Mouse (Mus musculus) kidney, adult 18-20 months (tissue): ENCODE measurements around the gene Pip5k1c.

Experiments
- DNase-seq: peaks from one replicate; pipeline ENCODE4 v3.0.0; 2021

The Pip5k1c gene

DNA sequence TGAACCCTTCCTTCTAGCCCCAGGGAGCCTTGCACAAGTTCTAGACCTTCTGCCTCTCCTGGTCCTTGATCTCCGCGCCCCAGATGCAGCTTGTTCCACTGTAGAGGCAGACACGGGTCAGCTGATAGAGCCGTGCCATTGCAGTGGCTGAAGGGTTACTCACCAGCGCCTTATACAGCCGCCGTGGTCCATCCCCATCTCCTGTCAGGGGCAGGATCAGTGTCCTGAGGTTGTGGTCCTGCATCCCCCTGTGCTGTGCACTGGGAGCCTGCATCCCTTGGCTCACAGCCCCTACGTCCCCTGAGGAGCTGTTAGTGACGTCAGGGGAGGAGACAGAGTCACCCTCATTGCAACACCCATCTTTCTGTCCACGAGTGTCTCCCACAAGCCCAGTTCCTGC lies 10.5 kb downstream of the Pip5k1c start:
- no peak for DNase-seq

DNA sequence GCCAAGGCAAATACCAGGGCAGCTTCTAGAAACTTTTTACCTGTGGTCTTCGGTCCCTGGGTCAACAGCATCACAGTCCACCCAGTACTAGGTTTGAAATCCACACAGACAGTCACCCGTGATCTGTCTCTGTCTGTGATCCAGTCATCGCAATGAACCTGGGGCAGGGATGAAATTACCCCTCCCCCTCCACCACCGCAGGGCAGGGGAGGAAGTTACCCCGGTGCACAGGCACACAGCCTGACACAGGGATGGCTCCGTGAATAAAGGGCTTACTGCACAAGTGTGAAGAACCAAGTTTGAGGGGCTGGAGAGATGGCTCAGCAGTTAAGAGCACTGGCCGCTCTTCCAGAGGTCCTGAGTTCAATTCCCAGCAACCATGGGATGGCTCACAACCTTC lies 11.0 kb downstream of the Pip5k1c start:
- no peak for DNase-seq

DNA sequence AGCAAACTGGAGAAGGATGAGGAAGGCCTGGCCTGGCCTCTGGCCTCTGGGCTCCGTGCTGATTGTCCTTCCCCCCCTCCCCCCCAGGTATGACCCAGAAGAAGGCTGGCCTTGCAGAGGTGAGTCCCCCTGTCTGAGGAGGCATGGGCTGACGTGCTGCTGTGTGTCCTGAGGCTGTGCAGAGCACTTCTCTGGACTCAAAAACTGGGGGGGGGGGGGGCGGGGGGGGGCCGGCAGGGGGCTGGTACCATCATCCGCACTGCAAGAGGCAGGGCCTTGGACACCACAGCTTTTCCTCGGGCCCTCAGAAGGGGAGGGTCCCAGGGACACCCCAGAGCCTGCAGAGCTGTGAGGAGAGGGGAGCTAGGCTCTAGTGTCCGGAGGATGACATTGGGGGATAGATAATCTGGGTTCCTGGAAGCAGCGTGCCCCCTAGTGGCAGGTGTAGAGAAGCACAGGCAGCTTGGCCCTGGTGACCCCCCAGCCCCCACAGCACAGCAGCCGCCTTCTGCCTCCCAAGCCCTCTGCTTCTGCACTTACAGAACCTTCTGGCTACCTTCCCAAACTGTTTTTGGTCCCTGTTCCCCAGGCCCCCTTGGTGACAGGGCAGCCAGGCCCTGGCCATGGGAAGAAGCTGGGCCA lies 12.0 kb downstream of the Pip5k1c start:
- peak; percentile 60 for DNase-seq

DNA sequence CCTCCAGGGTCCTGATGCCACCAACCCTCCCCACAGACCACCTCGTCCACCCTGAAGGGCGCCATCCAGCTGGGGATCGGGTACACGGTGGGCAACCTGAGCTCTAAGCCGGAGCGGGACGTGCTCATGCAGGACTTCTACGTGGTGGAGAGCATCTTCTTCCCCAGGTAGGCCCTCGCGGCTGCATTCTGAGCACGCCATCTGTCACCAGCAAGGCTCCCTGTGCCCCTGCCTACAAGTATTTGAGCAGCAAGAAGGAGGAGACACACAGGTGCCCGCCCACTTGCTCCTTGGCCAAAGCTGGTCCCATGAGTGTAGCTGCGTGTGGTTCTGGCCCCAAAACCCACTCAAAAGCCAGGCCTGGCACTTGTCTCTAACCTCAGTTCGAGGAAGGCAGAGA lies 12.9 kb downstream of the Pip5k1c start:
- DNase-seq = no peak

DNA sequence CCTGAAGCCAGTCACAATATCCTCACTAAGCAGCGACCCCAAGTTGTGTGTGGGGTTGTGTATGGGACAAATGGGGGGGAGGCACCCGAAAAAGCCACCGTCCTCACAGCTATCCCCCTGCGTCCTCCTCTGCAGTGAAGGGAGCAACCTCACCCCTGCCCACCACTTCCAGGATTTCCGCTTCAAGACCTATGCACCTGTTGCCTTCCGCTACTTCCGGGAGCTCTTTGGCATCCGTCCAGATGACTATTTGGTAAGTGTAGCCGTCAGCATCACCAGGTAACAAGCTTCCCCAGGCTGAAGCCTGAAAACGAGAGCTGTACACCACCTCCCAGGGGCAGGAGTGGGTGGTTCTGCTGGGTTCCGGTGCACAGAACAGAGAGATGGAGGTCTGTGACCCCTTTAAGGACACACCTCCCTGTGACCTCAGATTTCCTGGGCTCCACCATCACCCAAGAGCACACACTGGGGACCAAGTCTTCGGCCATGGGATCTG lies 13.5 kb downstream of the Pip5k1c start:
- no peak for DNase-seq

DNA sequence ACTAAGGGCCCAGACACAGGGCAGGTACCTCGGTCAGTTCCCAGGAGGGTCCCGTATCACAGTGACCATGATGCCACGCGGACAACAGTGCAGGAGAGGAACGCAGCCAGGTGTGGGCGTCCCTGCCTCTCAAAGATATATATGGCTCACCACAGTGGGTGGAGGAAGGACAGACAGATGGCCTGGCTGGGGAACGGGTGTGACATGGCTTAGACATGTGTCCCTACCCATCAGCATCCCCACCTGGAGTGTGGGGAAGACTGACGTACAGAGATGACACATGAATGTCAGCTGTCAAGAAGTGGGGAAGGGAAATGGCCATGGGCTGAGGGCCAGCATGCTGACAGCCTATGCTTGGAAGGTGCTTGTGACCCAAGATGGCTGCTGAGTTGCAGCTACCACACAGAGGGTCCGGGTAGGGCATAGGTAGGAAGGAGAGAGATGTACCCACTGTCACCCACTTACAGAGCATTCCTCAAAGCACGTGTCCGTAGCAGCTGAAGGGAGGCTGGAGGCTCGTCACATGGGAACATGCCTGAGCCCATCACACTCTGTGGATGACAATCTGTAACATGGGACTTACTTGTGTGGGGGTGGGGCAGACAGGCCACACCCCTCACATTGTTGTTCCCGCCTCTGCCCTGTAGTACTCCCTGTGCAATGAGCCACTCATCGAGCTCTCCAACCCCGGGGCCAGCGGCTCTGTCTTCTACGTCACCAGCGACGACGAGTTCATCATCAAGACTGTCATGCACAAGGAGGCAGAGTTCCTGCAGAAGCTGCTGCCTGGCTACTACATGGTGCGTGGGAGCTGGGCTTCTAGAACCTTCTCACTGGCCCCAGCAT lies 14.3 kb downstream of the Pip5k1c start:
- no peak for DNase-seq

DNA sequence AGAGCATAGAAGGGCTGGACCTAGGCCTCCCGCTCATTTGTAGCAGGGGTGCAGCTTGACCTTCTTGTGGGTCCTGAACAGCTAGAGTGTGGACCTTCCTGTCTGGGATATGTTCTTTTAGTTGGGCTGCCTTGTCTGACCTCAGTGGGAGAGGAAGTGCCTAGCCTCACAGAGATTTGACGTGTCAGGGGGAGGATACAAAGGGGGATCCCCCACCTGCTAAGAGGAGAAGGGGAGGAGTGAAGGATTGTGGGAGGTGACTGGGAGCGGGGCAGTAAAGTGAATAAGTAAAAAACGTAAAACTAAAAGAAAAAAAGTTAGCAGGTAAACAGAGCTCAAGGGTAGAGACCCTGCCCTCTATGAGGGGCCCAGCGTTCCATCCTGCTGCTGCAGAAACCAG lies 16.8 kb downstream of the Pip5k1c start:
- DNase-seq = no peak

DNA sequence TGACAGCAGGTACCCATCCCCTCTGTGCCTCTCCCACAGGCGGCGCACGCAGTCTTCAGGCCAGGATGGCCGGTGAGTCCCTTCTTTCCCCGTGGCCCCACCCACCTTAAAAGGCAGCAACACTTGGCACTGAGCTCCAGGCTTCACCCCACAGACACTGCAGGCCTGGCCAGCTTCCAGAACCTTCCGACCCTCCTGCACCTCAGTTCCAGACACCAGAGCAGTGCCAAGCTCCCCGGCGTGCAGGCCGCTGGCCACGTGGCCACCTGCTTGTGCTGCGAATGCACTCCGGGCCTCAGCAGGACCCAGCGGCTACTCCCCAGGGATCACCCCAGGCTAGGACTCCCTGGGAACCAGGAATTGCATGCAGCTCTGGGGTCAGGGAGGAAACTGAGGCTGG lies 20.8 kb downstream of the Pip5k1c start:
- DNase-seq = no peak

DNA sequence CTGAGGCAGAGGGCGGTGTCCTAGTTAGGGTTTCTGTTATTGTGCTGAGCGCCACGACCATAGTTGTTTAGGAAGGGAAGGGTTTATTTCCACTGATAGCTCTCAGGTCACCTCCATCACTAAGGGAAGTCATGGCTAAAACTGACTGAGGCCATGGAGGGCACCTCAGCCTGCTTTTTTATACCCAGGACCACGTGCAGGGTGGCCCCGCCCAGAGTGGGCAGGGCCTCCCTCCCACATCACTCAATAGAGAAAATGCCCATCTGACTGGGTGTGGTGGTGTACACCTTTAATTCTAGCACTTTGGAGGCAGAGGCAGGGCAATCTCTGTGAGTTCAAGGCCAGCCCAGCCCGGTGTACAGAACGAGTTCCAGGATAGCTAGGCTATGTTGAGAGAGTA lies 21.4 kb downstream of the Pip5k1c start:
- no peak for DNase-seq

DNA sequence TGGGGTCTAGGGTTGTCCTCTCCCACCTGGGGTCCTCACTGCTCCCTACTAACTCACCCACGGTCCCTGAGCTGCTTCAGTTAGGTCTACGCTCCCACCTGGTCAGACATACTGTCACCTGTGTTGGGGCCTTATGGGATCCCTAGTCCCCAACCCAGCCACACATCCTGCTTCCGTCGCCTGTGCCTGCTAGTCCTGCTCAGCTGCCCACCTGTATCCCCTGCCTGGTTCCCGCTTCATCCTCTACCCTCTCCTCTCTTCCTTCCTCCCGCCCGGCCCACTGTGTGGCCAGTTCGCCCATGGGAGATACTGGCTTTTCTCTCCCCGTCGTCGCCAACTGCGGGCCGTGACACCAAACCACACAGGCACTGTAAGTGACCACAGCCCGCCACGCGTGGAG lies 22.8 kb downstream of the Pip5k1c start:
- no peak for DNase-seq

DNA sequence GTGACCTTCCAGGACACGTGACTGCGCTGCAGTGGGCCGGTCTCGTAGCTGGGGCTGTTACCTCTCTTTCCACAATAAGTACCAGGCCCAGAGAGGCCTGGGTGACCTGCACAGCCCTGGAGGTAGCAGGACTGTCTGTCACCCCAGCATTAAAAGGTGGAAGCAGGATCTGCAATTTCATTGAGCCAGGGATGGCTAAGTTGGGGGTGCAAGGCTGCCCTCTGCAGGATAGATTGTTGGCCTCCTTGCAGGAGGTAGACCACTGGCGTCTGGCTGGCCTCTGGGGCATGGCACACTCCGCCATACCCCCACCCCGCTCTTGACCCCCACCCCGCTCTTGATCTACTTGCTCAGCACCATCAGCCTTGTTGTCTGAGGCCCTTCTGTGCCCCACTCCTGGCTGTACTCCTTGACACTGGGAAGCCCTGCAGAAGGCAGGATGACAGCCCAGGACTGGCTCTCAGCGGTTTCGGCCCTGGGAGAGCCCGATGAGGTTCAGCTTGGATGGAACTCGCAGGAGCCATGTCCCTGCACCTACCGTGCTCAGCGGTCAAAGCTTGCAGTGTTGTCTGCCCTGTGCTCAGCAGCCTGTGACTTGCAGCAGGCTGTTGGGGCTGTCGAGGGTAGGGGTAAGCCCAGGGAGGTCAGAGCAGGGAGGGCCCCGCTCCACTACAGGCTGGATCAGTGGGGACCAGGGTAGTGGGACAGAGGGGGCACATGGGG lies 23.7 kb downstream of the Pip5k1c start:
- peak; percentile 46 for DNase-seq

DNA sequence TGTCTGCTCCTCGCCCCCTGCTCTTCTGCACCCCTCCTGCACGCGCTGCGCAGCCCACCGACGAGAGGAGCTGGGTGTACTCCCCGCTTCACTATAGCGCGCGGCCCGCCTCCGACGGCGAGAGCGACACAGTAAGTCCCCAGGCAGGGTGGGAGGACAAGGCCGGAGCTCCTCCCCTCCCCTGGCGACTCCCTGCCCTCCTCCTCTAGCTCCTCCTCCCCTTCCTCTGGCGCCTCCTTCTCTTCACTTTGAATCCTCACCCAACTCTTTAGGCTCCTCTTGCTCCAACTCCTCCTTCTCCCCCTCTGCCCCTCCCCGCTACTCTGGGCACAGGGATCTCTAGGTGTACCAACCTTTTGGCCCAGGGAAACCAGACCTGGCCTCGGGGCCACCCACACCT lies 24.5 kb downstream of the Pip5k1c start:
- DNase-seq = peak; percentile 69

DNA sequence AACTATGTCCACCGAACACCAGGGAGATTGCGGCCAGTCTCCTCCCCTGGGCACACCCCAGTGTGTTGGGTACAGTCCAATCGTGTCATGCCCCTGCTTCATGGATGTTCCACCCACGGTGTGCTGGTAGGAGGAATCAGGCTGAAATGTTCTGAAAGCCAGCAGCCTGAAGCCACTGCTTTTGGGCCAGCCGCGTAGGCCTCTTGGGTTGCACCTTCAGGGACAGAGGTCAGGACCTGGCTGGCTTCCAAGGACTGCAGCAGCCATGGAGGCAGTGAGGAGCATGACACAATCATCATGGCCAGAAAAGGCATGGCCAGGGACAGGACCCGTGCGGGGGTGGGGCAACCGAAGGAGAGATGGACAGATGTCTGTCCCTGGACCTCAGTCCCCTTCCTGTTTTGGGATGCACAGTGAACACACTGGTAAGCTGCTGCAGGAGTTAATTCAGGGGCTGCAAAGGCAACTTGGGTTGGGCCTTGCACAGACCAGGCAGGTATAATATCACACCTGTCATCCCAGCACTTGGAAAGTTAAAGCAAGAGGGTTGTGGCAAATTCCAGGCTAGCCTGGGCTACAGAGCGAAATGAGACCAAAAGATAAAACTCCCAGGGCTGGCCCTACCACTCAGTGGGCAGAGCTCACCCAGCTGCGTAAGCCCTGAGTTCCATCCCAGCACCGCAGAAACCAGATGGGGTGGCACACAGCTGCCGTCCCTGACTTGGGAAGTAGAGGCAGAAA lies 26.0 kb downstream of the Pip5k1c start:
- peak; percentile 39 for DNase-seq

DNA sequence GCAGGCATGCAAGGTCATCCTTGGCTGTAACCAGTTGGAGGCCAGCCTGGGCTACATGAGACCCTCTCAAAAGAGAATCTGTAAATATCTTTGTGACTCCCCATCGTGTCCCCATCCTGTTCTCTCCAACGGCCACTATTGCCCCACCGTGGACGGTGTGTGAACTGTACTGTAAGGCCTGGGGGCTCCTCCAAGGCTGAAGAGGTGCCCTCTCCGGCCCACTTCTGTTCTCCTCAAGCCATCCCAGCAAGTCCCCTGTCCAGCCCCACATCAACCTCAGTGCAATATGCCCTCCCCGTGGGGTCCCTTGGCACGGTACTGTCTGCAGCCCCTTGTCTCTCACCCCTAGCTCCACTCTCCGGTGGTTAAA lies 26.6 kb downstream of the Pip5k1c start:
- no peak for DNase-seq

DNA sequence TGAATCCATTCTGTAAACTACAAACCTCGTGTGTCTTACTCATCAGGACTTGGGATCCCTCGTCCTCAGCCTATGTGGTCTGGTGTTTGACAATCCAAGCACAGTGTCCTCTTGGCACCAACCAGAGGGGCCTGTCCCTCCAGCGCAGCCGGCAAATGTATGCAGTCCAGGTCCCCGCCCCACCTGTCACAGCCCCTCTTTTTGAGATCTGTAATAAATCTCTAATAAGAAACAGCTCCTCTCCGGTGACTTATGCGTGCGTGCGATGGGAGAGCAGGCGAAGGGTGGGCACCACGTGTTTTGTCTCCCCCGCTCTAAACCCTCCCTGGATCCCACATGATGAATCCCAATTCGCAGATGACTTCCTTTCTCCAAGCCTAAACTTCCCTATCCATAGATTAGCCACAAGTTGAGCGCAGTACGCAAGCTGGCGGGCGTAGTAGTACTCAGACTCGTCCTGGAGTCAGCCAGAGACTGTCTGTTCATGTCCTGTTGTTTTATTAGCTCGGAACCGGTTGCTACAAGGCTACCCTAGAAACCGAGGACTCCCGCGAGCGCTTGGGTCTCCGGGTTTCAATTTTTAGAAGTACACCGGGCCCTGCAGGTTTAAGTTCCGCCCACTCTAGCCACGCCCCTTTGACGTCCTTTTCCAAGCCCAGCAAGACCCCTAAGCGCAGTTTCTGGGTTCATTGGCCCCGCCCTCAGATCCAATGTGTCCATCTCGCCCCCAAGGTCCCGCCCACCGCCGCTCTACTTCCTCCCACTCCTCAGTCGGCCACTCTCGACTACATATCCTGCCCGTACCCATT lies 27.2 kb downstream of the Pip5k1c start:
- no peak for DNase-seq

DNA sequence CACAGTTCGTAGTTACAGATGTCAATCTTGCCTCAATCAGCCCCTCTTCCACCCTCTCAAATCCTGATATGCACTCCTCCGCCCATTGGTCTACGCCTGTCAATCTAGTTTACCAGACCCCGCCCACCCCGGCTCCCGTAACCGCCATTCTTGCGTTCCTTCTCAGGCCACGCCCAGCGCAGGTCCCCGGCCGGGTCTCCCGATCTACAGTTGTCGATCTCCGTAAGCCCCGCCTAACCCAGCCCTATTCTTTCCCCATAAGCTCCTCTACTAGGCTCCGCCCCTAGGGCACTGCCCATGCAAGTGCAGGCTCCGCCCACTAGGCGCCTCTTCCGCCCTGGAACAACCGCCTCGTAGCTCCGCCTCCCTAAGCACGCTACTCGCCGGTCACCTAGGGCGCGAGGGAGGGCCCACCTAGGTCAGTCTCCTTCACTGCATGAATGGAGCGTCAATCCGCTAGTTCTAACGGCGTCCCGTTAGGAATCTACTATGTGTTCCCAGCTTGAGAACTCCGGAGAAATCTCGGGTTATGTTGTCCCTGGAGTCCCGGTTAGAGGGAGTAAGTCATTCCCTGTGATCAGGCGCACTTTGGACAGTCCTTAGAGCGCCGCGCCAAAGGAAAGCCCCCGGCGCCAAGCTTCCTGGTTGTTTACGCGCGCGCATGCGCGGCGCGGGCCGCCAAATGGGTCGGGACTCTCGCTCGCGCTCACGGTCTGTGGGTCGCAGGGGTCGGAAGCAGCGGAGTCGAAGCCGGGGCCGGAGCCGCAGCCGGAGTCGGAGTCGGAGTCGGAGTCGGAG lies 28.0 kb downstream of the Pip5k1c start, which contains the start of gene Cactin:
Gene Cactin, plus strand, starts transcription at position 554 of the 798 bp plus-strand sequence.
- DNase-seq = peak; percentile 98

DNA sequence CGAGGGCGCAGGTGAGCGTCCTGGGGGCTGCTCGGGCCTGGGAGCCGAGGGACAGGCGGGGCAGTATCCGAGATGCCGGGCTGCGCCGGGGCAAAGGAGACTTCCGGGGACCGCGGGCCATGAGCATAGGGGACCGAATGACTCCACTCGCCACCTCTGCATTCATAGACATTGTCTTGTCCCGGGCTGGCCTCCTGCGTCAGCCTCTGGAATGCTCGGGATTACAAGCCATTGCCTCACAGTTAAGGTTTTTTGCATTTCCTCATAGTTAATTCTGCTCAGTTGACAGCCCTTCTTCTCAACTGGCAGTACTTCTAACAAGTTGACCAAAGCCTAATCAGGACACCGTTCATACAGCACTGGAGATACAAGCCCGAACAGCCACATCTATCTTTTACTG lies 28.7 kb downstream of the Pip5k1c start:
- no peak for DNase-seq

DNA sequence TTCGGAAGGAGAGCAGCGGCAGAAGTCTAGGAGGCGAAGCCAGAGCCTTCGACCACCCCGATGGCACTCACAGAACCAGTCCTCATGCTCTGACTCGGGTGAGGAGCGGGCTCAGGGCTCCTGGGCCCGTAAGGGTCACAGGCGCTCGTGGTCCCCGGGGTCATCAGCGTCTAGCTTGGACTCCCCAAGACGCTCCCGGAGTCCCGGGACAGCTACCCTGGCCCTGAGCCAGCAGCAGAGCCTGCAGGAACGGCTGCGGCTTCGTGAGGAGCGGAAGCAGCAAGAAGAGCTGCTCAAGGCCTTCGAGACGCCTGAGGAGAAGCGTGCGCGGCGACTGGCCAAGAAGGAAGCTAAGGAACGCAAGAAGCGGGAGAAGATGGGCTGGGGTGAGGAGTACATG lies 29.7 kb downstream of the Pip5k1c start:
- no peak for DNase-seq

DNA sequence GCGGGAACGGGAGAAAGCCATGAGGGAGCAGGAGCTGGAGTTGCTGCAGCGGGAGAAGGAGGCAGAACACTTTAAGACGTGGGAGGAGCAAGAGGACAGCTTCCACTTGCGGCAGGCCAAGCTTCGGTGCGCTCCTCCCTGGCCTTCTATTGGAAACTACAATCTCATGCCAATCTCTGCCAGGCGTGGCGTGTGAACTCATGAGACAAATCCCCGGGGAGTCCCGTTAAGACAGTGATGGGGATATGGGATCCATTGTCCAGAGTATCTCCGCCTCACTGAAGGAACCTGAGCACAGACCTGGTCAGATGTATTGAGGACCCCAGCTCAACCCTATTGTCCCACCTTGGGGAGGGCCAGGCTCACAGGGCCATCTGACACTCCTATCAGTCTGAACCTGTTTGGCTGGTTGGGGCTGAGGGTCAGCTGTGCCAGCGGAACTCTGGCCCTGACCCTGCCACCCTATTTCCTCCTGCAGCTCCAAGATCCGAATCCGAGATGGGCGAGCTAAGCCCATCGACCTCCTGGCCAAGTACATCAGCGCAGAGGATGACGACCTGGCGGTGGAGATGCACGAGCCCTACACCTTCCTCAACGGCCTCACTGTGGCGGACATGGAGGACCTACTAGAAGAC lies 30.5 kb downstream of the Pip5k1c start:
- no peak for DNase-seq

DNA sequence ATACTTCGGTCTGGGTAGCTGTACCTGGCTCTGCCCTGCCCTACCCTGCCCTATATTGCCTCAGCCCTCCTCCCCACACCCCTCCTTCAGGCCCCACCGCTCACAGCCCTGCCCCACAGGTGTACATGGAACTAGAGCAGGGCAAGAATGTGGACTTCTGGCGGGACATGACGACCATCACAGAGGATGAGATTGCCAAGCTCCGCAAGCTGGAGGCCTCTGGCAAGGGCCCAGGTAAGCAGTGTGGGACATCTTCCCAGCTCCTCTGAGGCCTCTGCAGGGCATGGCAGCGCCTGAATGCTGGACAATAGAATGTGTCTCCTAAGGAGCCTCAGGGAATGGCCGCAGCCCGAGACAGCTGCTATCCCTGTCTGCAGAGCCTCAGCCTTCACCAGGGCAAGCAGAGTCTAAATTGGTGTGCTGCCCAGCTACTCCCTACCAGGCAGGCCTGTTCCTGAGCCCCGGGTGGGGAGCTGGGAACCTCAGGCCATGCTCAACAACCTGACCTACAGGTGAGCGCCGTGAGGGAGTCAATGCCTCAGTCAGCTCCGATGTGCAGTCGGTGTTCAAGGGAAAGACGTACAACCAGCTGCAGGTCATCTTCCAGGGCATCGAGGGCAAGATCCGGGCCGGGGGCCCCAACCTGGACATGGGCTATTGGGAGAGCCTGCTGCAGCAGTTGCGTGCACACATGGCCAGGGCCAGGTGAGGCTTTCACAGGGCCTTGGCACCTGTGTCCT lies 31.2 kb downstream of the Pip5k1c start:
- DNase-seq = no peak
